Mouse (Mus musculus): ENCODE measurements at regions not wholly inside any gene's neighbourhood (a gene's known extent, or its start where the extent isn't known, plus 50 kb on each side); places are given as distances from the start of the nearest gene placed in this dataset.

DNA sequence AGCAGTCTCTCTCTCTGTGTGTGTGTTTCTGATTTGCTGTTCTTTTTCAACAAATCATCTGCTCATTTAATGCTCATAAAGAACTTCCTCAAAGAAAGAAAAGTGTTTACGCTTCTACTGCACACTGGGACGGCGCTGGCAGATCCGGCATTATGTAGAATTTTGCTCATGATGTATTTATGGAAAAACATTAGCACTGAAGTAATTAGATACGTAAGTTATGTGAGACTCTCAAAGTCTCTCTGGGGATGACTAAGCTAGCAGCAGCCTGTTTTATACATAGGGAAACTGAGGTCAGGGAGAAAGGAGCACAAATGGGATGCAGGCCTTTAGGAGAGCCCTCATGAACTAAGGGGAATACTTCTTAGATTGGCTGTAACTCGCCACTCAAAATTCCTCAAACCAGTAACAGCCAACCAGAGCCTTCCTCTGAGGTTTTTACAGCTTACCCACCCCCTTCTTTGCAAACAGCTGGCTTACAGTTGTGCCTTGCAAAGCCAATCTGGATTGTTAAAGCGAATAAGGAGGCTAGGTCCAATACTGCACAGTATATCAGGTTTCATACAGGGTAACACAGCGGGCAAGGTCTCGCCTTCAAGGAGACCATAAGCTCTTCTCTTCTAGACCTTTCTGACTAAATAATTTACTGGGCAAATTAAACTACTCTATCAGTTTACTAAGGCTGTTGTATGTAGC is 81.8 kb downstream of the Cdca7 start:
- no peak for TF ChIP-seq CTCF (IDR thresholded peaks at IDR 0.05; ENCODE audit: borderline replicate concordance, insufficient read depth, low read length)
- no peak for TF ChIP-seq POLR2A (IDR thresholded peaks at IDR 0.05; ENCODE audit: low read depth, low read length)
- Histone ChIP-seq H3K27ac (ENCODE audit: insufficient read depth, low read length) (no peak overlapping the region), H3K4me3 (ENCODE audit: insufficient read depth, low read length) (no peak overlapping the region), H3K4me1 (ENCODE audit: control insufficient read depth, insufficient read depth, low read length) (peaks cover 8% of the 10 kb centered on the region; the same call in 1 of the 2 replicates)

DNA sequence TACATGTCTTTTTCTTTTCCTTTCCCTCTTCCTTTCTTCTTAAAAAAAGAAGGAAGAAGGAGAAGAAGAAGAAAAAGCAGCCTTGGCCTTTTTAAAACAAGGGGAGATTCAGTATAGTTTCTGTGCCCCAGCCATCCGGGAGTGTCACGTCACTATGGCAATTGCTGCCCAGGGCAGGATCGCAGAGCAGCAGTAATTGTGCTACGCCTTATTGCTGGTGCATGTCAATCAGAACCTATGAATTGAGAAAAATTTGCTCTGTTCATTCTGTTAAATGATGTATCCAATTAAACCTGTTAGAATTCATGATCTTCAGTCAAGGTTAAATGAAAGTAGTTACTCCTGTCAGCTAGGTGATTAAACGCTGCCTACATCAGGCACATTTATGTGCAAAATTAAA is 85.4 kb downstream of the Cdca7 start:
- Histone ChIP-seq H3K4me3 (ENCODE audit: insufficient read depth, low read length) (no peak overlapping the region), H3K27ac (ENCODE audit: insufficient read depth, low read length) (no peak overlapping the region), H3K4me1 (ENCODE audit: control insufficient read depth, insufficient read depth, low read length) (peaks cover 8% of the 10 kb centered on the region; the same call in 1 of the 2 replicates)
- TF ChIP-seq CTCF (IDR thresholded peaks at IDR 0.05; ENCODE audit: borderline replicate concordance, insufficient read depth, low read length) (no peak), POLR2A (IDR thresholded peaks at IDR 0.05; ENCODE audit: low read depth, low read length) (no peak)

DNA sequence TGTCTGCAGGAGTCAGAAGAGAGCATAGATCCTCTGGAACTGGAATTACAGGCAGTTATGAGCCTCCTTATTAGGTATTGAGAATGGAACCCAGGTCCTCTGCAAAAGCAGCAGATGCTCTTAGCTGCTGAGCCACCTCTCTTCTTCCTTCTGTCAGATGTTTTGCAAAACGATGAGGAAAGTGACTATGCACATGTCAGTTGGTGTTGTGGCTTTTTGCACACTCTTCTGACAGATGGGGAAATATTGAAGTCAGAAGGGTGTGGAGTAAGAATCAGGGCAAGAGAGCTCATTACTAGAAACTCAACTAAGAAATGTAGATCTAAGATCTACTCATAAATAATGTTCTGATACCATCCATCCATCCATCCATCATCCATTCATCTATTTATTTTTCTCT is 102.4 kb downstream of the Cdca7 start:
- Histone ChIP-seq H3K27ac (ENCODE audit: insufficient read depth, low read length) (no peak overlapping the region), H3K4me1 (ENCODE audit: control insufficient read depth, insufficient read depth, low read length) (no peaks in the 10 kb centered on the region), H3K4me3 (ENCODE audit: insufficient read depth, low read length) (no peak overlapping the region)
- TF ChIP-seq CTCF (IDR thresholded peaks at IDR 0.05; ENCODE audit: borderline replicate concordance, insufficient read depth, low read length) (no peak), POLR2A (IDR thresholded peaks at IDR 0.05; ENCODE audit: low read depth, low read length) (no peak)

DNA sequence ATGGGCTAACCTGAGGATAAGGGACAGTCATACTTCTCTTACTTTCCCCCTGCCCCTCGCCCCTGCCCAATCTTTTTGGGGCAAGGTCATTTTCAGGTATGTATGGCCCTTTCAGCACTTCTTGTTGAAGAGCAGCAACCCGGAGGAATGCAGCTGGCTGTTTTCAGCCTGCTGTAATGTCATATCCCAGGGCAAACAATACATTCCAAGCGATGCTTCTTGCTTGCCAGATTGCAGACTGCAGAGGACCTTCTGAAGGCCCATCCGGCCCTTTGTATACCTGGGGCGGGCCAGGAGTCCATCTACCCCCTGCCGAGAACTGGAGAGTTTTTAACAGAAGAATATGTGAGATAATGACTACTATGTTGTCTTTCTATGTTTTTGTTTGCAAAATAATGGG is 105.2 kb downstream of the Cdca7 start:
- no peak overlapping the region for H3K27ac ChIP-seq (ENCODE audit: insufficient read depth, low read length)
- TF ChIP-seq CTCF (IDR thresholded peaks at IDR 0.05; ENCODE audit: borderline replicate concordance, insufficient read depth, low read length) (no peak), POLR2A (IDR thresholded peaks at IDR 0.05; ENCODE audit: low read depth, low read length) (no peak)
- H3K4me1 ChIP-seq (ENCODE audit: control insufficient read depth, insufficient read depth, low read length) = no peaks in the 10 kb centered on the region
- H3K4me3 ChIP-seq (ENCODE audit: insufficient read depth, low read length) = no peak overlapping the region

DNA sequence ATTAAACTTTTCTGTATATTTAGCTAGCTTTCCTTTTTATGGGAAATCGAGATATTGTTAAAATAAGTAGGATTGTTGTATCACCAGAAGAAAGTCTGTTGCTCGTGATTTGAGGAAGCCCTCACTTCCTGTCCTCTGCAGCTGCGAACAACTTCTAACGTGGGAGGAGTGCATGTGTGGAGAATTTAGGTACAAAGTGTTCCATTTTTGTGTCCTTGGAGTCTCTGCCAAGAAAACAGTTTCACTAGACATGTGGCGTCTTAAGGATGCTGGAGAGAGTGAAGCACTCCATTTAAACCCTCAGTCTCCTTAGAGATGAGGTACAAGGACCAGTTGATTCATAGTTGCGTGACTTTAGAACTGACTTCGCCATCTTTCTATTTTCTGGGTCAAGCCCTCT is 112.9 kb downstream of the Cdca7 start:
- no peak for TF ChIP-seq CTCF (IDR thresholded peaks at IDR 0.05; ENCODE audit: borderline replicate concordance, insufficient read depth, low read length)
- no peak for TF ChIP-seq POLR2A (IDR thresholded peaks at IDR 0.05; ENCODE audit: low read depth, low read length)
- no peak overlapping the region for H3K4me3 ChIP-seq (ENCODE audit: insufficient read depth, low read length)
- H3K4me1 ChIP-seq (ENCODE audit: control insufficient read depth, insufficient read depth, low read length) = peaks cover 5% of the 10 kb centered on the region
- no peak overlapping the region for H3K27ac ChIP-seq (ENCODE audit: insufficient read depth, low read length)

DNA sequence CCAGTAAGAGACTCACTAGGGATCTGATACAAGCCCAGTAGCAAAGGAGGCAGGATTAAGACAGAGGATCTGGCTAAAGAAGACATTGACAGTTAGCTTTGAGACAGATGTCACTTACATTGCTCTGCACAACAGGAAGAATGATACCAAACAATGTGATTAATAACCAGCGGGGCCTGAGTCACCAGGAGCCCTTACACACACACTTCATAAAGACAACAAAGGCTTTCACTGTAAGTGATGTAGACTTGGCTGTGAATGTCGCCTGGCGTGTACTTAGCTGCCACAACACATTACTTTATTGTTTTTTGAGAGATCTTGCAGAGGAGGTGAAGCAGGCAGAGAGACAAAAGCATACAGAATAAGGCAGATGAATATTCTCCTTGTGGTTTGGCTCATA is 116.1 kb downstream of the Cdca7 start:
- Histone ChIP-seq H3K4me3 (ENCODE audit: insufficient read depth, low read length) (no peak overlapping the region), H3K4me1 (ENCODE audit: control insufficient read depth, insufficient read depth, low read length) (peaks cover 5% of the 10 kb centered on the region), H3K27ac (ENCODE audit: insufficient read depth, low read length) (no peak overlapping the region)
- TF ChIP-seq POLR2A (IDR thresholded peaks at IDR 0.05; ENCODE audit: low read depth, low read length) (no peak), CTCF (IDR thresholded peaks at IDR 0.05; ENCODE audit: borderline replicate concordance, insufficient read depth, low read length) (no peak)

DNA sequence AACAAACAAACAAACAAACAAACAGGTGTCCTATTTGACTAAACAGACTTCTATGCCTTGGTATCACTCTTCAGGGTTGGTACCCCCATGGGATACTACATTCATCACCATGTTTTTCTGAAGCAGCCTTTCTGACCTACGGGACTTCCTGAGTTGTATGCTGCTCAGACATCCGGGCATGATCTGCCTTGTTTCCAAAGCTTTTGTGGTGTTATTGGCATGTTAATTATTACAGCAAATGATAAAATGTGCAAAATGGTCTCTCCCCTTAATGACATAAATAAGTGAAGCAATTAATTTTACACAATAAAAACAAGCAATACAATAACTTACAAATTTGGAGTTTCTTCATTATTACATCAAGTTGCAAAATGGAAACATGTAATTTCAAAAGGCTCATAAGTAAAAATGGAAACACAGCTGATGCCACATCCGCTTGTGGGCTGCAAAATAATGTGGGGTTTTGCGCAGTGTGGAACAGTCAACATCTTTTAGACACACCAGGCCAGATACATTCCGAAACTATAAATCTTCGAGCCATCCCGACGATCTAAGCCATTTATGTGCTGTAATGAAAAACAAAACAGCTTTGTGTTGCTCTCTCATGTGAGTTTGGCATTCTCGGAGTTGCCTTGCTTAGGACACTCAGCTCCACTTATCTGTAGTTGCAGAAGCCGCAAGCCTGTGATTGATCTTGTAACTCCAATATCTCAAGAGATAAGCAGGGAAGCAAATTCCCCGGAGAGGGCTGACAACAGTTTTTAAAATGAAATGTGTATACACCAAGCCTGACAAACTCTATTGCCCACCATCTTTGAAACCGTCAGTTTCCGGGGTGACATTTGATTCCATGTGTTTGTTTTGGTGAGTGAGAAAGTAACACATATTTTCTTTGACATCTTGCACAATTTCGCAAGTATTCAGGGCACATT is 121.3 kb downstream of the Cdca7 start:
- TF ChIP-seq POLR2A (IDR thresholded peaks at IDR 0.05; ENCODE audit: low read depth, low read length) (no peak), CTCF (IDR thresholded peaks at IDR 0.05; ENCODE audit: borderline replicate concordance, insufficient read depth, low read length) (no peak)
- Histone ChIP-seq H3K27ac (ENCODE audit: insufficient read depth, low read length) (no peak overlapping the region), H3K4me1 (ENCODE audit: control insufficient read depth, insufficient read depth, low read length) (peaks cover 9% of the 10 kb centered on the region), H3K4me3 (ENCODE audit: insufficient read depth, low read length) (no peak overlapping the region)

DNA sequence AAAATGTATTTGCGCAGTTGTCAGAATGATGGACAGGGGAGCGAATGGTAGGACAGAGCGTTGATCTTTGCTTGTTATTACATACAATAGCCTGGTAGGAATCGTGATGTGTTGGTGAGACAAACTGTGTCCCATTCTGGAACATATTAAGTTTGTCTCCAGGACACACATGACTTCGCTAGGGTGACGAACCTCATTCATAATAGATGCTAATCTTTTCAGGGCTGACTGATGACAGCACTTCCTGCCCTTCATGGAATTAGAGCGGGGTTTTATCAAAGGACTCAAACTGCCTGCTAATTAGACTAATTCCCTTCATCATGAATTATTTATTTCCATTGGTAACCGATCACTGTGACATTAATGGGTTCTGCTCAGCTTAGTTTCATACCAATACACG is 122.0 kb downstream of the Cdca7 start:
- Histone ChIP-seq H3K4me3 (ENCODE audit: insufficient read depth, low read length) (no peak overlapping the region), H3K27ac (ENCODE audit: insufficient read depth, low read length) (no peak overlapping the region), H3K4me1 (ENCODE audit: control insufficient read depth, insufficient read depth, low read length) (peaks cover 16% of the 10 kb centered on the region)
- TF ChIP-seq POLR2A (IDR thresholded peaks at IDR 0.05; ENCODE audit: low read depth, low read length) (no peak), CTCF (IDR thresholded peaks at IDR 0.05; ENCODE audit: borderline replicate concordance, insufficient read depth, low read length) (no peak)

DNA sequence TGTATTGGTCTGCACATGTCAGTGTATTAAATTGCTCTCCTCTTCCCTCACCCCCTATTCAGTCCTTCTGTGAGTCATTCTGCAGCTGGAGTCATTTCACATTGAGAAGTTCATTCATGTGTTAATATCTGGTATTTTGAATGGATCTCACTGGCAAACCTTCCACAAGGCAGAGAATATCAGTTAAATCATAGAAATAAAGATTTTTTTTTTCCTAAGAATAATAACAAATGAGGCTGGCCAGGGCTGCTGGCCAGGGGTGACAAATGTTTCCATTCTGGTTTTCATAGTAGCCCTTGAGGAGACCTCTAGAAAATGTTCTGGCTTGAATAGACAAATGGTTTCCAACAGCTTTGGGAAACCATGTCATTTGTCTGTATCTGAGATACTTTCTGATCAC is 124.8 kb downstream of the Cdca7 start:
- Histone ChIP-seq H3K4me1 (ENCODE audit: control insufficient read depth, insufficient read depth, low read length) (peaks cover 16% of the 10 kb centered on the region), H3K4me3 (ENCODE audit: insufficient read depth, low read length) (no peak overlapping the region)
- TF ChIP-seq CTCF (IDR thresholded peaks at IDR 0.05; ENCODE audit: borderline replicate concordance, insufficient read depth, low read length) (no peak), POLR2A (IDR thresholded peaks at IDR 0.05; ENCODE audit: low read depth, low read length) (no peak)

DNA sequence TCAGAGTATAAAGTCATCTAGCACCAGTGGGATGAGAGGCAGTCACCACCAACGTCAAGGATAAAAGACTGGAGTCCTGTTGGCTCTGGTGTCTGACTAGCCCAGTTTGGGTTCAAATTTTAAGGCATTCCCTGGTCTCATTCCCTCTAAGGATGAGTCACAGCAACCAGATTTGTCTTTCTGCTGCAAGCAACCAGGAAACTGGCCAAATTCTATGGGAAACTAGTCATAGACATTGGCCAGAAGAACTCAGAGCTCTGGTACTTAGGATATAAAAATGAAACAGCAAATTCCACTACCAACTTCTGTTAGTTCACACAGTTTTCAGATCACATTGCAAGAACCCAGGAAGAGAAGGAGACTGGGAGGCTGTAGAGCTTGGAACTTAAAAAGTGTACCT is 126.2 kb downstream of the Cdca7 start:
- peaks cover 16% of the 10 kb centered on the region for H3K4me1 ChIP-seq (ENCODE audit: control insufficient read depth, insufficient read depth, low read length)
- no peak overlapping the region for H3K4me3 ChIP-seq (ENCODE audit: insufficient read depth, low read length)
- H3K27ac ChIP-seq (ENCODE audit: insufficient read depth, low read length) = peak overlapping the region; percentile 82
- no peak for TF ChIP-seq CTCF (IDR thresholded peaks at IDR 0.05; ENCODE audit: borderline replicate concordance, insufficient read depth, low read length)
- TF ChIP-seq POLR2A (IDR thresholded peaks at IDR 0.05; ENCODE audit: low read depth, low read length) = no peak

More for the DNA sequence above, 124.8 kb downstream of the Cdca7 start:
- no peak overlapping the region for H3K27ac ChIP-seq (ENCODE audit: insufficient read depth, low read length)

Measured in embryonic fibroblast, embryonic 13.5 days (primary cell).